Mouse (Mus musculus): ENCODE results near the gene Fubp1.

The Fubp1 gene

GRCm38 (mm10) chr3:152277912-152278311, 67.7 kb downstream of the Fubp1 start:
- DNase-seq (ENCODE audit: low read depth): no peak

- DNase-seq (ENCODE audit: low read depth): no peak
Observed at GRCm38 (mm10) chr3:152278431-152278830, 68.2 kb downstream of the Fubp1 start.

GRCm38 (mm10) chr3:152282126-152282525, 71.9 kb downstream of the Fubp1 start:
- DNase-seq (ENCODE audit: low read depth): no peak

- no peak for DNase-seq (ENCODE audit: low read depth)
Observed at GRCm38 (mm10) chr3:152284306-152284705, 74.1 kb downstream of the Fubp1 start.

GRCm38 (mm10) chr3:152284759-152285158, 74.5 kb downstream of the Fubp1 start:
- no peak for DNase-seq (ENCODE audit: low read depth)
